Mouse (Mus musculus): ENCODE data around the gene Zswim8.

GRCm38 (mm10) chr14:20741301-20741700, 33.9 kb downstream of the Zswim8 start:
- no peak for TF ChIP-seq CTCF (conservative IDR thresholded peaks at IDR 0.05; ENCODE audit: insufficient read depth, insufficient read length, low read depth, low read length)
- TF ChIP-seq POLR2A (IDR thresholded peaks at IDR 0.05; ENCODE audit: low read depth, low read length), result no peak
